Mouse (Mus musculus) Patski (cell line): ENCODE measurements around the gene Arhgap22. TPM values are rescaled to one million over a fixed set of nuclear protein-coding genes. Genes with fewer than 3 reads are reported as not detected.

Source experiments
- ATAC-seq: fragments of 100-300 bp; one replicate; pipeline ENCODE4 v1.8.0; 2021
- CTCF ChIA-PET: fragments of 350-600 bp; sonication (Branson Sonifier 250); formaldehyde crosslinking; loops from one replicate; lab custom pipeline; 2022; ENCODE audit warnings: inconsistent platforms; lab: Charles Lee
- POLR2A ChIA-PET: fragments of 350-600 bp; sonication (Branson Sonifier 250); formaldehyde crosslinking; loops from one replicate; lab custom pipeline; 2022; ENCODE audit warnings: antibody characterized with exemption, inconsistent platforms; lab: Charles Lee
- DNase-seq: peaks from one replicate; pipeline ENCODE4 v3.0.0-alpha.2; 2011; ENCODE audit warnings: low read depth, low spot score
- H3K27me3 ChIP-seq: fragments of 371-371 bp; one replicate; pipeline ENCODE4 v1.5.1; 2021
- CTCF ChIP-seq: fragments of 100-300 bp; IDR thresholded peaks from one replicate; pipeline ENCODE4 v1.5.1; 2021
- in situ Hi-C: fragments of 300-500 bp; cut with MboI; formaldehyde crosslinking; loops from 3 replicates; pipeline ENCODE4 v1.11.1; 2018; ENCODE audit warnings: low pct_unique_long_range_greater_than_20kb, mixed read lengths
- polyA plus RNA-seq: library from polyadenylated mRNA; unstranded; gene quantifications from one replicate; pipeline ENCODE4 v1.2.3, GENCODE M21; 2021

Gene Arhgap22
- polyA plus RNA-seq, 1 experiment from 2014 or later = 11.1 TPM

DNA sequence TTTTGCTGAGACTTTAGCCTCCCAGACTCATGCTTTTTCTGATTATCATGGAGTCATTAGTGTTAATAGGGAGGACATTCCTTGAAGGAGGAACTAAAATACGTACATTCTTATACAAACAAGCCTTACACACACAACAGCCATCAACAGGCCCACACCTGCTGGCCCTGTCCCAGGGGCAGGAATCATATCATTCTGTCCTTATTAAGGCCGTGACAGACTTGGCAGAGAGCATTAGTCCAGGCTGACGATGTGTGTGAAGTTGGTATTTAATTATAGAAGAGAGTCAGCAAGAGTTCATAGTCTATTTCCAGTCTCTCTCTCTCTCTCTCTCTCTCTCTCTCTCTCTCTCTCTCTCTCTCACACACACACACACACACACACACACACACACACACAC, 30.7 kb downstream of the Arhgap22 start:
- DNase-seq = no peak
- in situ Hi-C loops = no loop called here
- TF ChIP-seq CTCF = no peak
- no peaks in the 10 kb centered on the region for H3K27me3 ChIP-seq
- CTCF ChIA-PET = no interaction called here
- POLR2A ChIA-PET = no interaction called here
- no peak for ATAC-seq

GRCm38 (mm10) chr14:33244946-33245345, 31.1 kb downstream of the Arhgap22 start:
- TF ChIP-seq CTCF = no peak
- no peak for DNase-seq
- POLR2A ChIA-PET = no interaction called here

GRCm38 (mm10) chr14:33246476-33246875, 32.6 kb downstream of the Arhgap22 start:
- no peak for DNase-seq
- ChIA-PET POLR2A (no interaction called here), CTCF (interaction anchor here (1.0 to 1.1 kb wide), 2 partner anchors 17 to 49 kb away, joined by 4 read pairs; no protein-coding TSS in a partner anchor)
- in situ Hi-C loops = no loop called here
- no peak for ATAC-seq
- no peaks in the 10 kb centered on the region for H3K27me3 ChIP-seq
- TF ChIP-seq CTCF = no peak

More at GRCm38 (mm10) chr14:33244946-33245345, 31.1 kb downstream of the Arhgap22 start:
- ATAC-seq = no peak
- no peaks in the 10 kb centered on the region for H3K27me3 ChIP-seq
- in situ Hi-C loops = no loop called here
- CTCF ChIA-PET = no interaction called here

DNA sequence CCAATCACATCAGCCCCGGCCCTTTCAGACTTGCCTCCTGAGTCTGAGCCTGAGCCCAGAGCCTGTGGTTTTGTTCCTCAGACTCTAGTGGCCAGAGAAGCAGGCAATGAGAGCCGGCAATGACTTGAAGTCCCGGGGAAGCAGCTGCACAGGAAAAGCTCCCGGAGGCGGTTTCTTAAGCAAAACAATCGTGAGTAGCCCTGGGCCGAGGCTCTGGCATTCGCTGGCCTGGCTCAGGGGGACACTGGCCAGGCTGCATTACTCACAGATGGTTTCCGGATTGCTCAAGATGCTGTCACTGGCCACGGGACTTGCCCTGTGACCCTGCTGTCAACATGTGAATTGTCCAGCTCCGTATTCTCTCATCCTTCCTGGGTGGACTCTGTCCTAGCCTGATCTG, 33.8 kb downstream of the Arhgap22 start:
- ATAC-seq (peak; percentile 91), DNase-seq (peak; percentile 44)
- POLR2A ChIA-PET = no interaction called here
- in situ Hi-C loops = no loop called here
- no peak for TF ChIP-seq CTCF
- CTCF ChIA-PET = interaction anchor here (1.1 kb wide), 1 partner anchor 48 kb away, joined by 4 read pairs; no protein-coding TSS in a partner anchor
- H3K27me3 ChIP-seq = no peaks in the 10 kb centered on the region

GRCm38 (mm10) chr14:33248741-33249140, 34.9 kb downstream of the Arhgap22 start:
- DNase-seq (no peak), ATAC-seq (no peak)
- in situ Hi-C loops = no loop called here
- TF ChIP-seq CTCF = no peak
- ChIA-PET CTCF (interaction anchor here (0.7 kb wide), 1 partner anchor 8 kb away, joined by 3 read pairs; no protein-coding TSS in a partner anchor), POLR2A (no interaction called here)
- no peaks in the 10 kb centered on the region for H3K27me3 ChIP-seq

DNA sequence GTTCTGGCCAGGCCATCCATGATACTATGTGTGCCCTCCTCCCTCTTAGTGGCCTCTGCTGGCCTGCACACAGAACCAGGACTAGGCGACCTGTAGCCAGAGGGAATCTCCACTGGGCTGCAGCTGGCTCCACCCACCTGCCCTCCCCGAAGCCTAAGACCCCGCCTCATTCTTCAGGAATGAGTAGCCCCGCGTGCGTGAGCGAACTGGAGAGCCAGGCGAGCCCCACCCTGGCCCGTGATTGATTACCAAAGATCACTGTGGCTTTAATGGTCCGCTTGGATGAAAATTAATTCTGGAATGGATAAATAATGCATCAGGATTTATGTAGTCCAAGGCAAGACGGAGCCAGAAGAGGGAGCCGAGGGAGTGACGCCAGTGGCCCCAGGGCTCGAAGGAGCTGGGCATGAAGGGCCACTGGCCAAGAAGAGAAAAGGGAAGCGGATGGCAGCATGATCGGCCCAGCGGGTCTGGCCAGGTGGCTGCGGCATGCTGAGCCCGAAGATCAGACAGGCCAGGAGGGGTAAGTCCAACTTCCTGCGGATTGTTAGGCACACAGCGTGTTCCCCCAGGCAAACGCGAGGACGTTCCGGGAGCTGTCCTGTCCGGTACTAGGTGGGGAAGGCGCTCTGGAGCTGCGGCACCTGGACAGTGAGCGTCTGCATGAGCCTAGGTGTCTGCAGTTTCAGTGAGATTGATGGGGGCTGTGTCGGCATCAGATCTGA, 36.6 kb downstream of the Arhgap22 start:
- no peak for DNase-seq
- TF ChIP-seq CTCF = no peak
- in situ Hi-C loops = no loop called here
- H3K27me3 ChIP-seq = no peaks in the 10 kb centered on the region
- POLR2A ChIA-PET = no interaction called here
- CTCF ChIA-PET = no interaction called here
- ATAC-seq = no peak

- CTCF ChIA-PET = no interaction called here
- in situ Hi-C loops = no loop called here
Observed at GRCm38 (mm10) chr14:33250956-33251745, 37.3 kb downstream of the Arhgap22 start.

GRCm38 (mm10) chr14:33258256-33258655, 44.4 kb downstream of the Arhgap22 start:
- ChIA-PET POLR2A (no interaction called here), CTCF (interaction anchor here (1.4 kb wide), 1 partner anchor 14 kb away, joined by 4 read pairs; no protein-coding TSS in a partner anchor)
- H3K27me3 ChIP-seq = peaks cover 3% of the 10 kb centered on the region
- no peak for ATAC-seq
- TF ChIP-seq CTCF = no peak
- no peak for DNase-seq
- in situ Hi-C loops = no loop called here

More at GRCm38 (mm10) chr14:33250956-33251745, 37.3 kb downstream of the Arhgap22 start:
- POLR2A ChIA-PET = no interaction called here
- DNase-seq (no peak), ATAC-seq (no peak)
- no peaks in the 10 kb centered on the region for H3K27me3 ChIP-seq
- TF ChIP-seq CTCF = no peak

DNA sequence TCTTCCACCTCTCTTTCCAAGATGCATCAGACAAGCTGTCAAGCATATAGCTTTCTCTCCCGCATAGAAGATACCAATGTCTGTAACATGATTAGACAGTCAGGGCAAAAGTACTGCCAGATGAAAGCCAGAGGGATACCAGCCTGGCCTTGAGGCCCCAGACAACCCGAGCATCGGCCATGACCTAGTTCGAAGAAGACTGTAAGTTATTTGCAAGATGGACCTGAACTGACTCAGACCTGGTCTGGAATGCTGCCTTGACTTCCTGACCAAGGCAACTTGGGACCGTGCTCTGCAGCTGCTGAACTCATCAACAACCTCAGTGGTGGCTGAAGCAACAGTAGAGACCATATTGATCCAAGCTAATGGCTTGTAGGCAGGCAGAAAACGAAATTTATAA, 46.3 kb downstream of the Arhgap22 start:
- TF ChIP-seq CTCF = no peak
- DNase-seq (no peak), ATAC-seq (no peak)
- CTCF ChIA-PET = interaction anchor here (1.1 to 1.2 kb wide), 2 partner anchors 46 to 294 kb away, joined by 3 read pairs; partner anchors contain the start of gene Arhgap22
- POLR2A ChIA-PET = no interaction called here
- peaks cover 3% of the 10 kb centered on the region for H3K27me3 ChIP-seq
- in situ Hi-C loops = no loop called here

DNA sequence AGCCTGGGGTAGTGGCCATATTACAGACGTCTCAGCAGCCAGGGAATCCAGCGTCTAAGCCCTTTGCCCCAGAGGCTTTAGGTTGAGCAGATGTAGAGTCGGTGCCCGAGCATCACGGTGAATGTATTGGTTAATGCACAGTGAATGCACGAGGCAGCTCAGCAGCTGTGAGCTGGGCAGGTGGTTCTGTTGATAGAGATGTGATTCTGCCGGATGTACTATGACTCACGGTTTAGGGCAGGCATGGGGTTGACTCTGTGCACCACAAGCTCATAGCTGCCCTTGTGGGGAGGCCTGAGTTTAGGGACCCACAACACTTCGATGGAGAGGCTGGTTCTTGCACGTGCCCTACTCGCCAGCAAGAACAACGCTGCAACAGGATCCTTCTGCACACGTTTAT, 51.0 kb downstream of the Arhgap22 start:
- peaks cover 3% of the 10 kb centered on the region for H3K27me3 ChIP-seq
- ChIA-PET POLR2A (no interaction called here), CTCF (no interaction called here)
- in situ Hi-C loops = no loop called here
- DNase-seq (no peak), ATAC-seq (no peak)
- no peak for TF ChIP-seq CTCF

DNA sequence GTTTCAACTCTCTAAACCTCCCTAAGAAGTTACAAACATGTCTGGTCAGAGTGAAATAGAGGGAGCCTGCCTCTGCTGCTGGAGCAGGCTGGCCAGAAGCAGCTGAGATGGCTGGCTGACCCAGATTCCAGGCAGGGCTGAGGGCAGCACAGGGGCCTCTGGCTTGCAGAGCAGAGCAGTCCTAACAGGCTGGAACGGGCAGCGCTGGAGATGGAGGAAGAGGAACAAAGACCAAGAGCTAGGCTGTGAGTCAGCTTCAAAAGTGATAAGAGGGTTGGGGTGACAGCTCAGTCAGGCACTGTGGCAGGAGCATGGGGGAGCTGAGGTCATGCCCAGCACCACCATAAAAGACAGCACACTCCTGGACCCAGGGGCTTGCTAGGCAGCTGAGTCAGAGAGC, 62.4 kb downstream of the Arhgap22 start:
- ChIA-PET POLR2A (no interaction called here), CTCF (no interaction called here)
- TF ChIP-seq CTCF = no peak
- ATAC-seq = no peak
- DNase-seq = no peak
- H3K27me3 ChIP-seq = peaks cover 3% of the 10 kb centered on the region
- in situ Hi-C loops = no loop called here
